Mouse (Mus musculus) spleen, adult 2 months (tissue): ENCODE data around the gene Tmem120a. TPM values are rescaled to one million over a fixed set of nuclear protein-coding genes. Genes with fewer than 3 reads are reported as not detected.

ENCODE experiments used
- DNase-seq, 2 experiments: peaks; one replicate each; pipeline versions ENCODE4 v3.0.0 to v3.0.0-alpha.2; 2012 to 2021; ENCODE audit warnings: low spot score in 2 of 2, low read depth in 1 of 2
- H3K27ac ChIP-seq: fragments of 200-500 bp; 2 replicates; pipeline ENCODE4 v1.5.1; 2012; ENCODE audit warnings: low read length, inconsistent platforms; ENCODE audit not compliant: insufficient read depth
- H3K27me3 ChIP-seq: fragments of 200-500 bp; 2 replicates; pipeline ENCODE4 v1.6.1; 2012; ENCODE audit warnings: mild to moderate bottlenecking, moderate library complexity, low read length, inconsistent platforms; ENCODE audit not compliant: control insufficient read depth, insufficient read depth
- H3K36me3 ChIP-seq: fragments of 200-500 bp; 2 replicates; pipeline ENCODE4 v1.6.1; 2012; ENCODE audit warnings: mild to moderate bottlenecking, low read length, inconsistent platforms; ENCODE audit not compliant: control insufficient read depth, insufficient read depth
- H3K4me1 ChIP-seq: fragments of 200-500 bp; 2 replicates; pipeline ENCODE4 v1.6.1; 2011; ENCODE audit warnings: inconsistent platforms; ENCODE audit not compliant: control insufficient read depth, insufficient read depth, insufficient read length
- H3K4me3 ChIP-seq: fragments of 200-500 bp; 2 replicates; pipeline ENCODE4 v1.5.1; 2011; ENCODE audit warnings: mild to moderate bottlenecking, inconsistent platforms; ENCODE audit not compliant: insufficient read depth, insufficient read length; ENCODE audit errors: extremely low read depth
- CTCF ChIP-seq: fragments of 200-500 bp; IDR thresholded peaks from 2 replicates; pipeline ENCODE4 v1.5.1; 2011; ENCODE audit warnings: mild to moderate bottlenecking, inconsistent platforms; ENCODE audit not compliant: insufficient read depth, insufficient read length, insufficient replicate concordance; ENCODE audit errors: extremely low read depth
- POLR2A ChIP-seq: fragments of 200-500 bp; IDR thresholded peaks from 2 replicates; pipeline ENCODE4 v1.6.1; 2011; ENCODE audit warnings: low read depth, low read length, inconsistent platforms
- WGBS: fragments of 180-500 bp; shearing (Covaris S2); methylation state at CpG from one replicate; pipeline ENCODE4 v1.1.7; 2018; 5-methylcytosine and 5-hydroxymethylcytosine counted together
- polyA plus RNA-seq: library from polyadenylated mRNA; depleted of rRNA; stranded (reverse); fragments of >200 nt; gene quantifications from 2 replicates; pipeline ENCODE4 v1.2.3, GENCODE M21; 2012

Tmem120a gene
- polyA plus RNA-seq, 1 experiment: 16.1 TPM

GRCm38 (mm10) chr5:135742941-135743740 lies 1.1 kb downstream of the Tmem120a start:
- H3K4me1 ChIP-seq: no peaks in the 10 kb centered on the region; the same call in 1 of the 2 replicates
- no peak overlapping the region for H3K27ac ChIP-seq
- TF ChIP-seq POLR2A (no peak), CTCF (no peak)
- H3K4me3 ChIP-seq: peak overlapping the region; percentile 94
- no peak for DNase-seq
- WGBS: 34% methylated on average over 18 of the region's 18 CpGs
- no peaks in the 10 kb centered on the region; the same call in 1 of the 2 replicates for H3K36me3 ChIP-seq
- no peaks in the 10 kb centered on the region; the same call in 1 of the 2 replicates for H3K27me3 ChIP-seq

DNA sequence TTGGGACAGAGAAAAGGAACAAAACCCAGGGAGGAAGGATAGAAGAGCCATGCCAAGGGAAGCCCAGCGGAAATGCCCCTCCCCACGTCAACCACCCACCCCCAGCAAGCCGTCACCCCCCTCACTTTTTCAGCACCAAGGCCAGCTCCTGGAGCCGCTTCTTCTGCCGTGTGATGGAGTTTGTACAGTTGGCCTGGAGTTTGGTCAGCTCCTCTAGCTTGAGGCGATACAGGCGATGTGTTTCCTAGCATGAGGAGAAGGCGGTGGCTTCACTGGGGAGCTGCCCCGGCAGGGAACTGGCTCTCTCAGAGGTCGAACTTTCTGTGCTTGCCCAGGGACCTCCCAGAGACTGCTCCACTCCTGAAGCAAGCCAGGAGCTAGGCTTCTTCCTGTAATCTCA lies 2.1 kb downstream of the Tmem120a start:
- WGBS: 82% methylated on average over 10 of the region's 10 CpGs
- no peaks in the 10 kb centered on the region; the same call in 1 of the 2 replicates for H3K4me1 ChIP-seq
- no peaks in the 10 kb centered on the region for H3K27me3 ChIP-seq
- TF ChIP-seq POLR2A (no peak), CTCF (no peak)
- H3K4me3 ChIP-seq: no peak overlapping the region
- no peak for DNase-seq
- H3K27ac ChIP-seq: no peak overlapping the region
- no peaks in the 10 kb centered on the region; the same call in 1 of the 2 replicates for H3K36me3 ChIP-seq

GRCm38 (mm10) chr5:135738266-135738665 lies 6.0 kb downstream of the Tmem120a start:
- H3K27me3 ChIP-seq: no peaks in the 10 kb centered on the region
- no peak overlapping the region for H3K4me3 ChIP-seq
- DNase-seq: no peak
- no peaks in the 10 kb centered on the region; the same call in 1 of the 2 replicates for H3K4me1 ChIP-seq
- TF ChIP-seq CTCF (no peak), POLR2A (no peak)
- no peak overlapping the region for H3K27ac ChIP-seq
- H3K36me3 ChIP-seq: peaks cover 26% of the 10 kb centered on the region
- WGBS: 62% methylated on average over 6 of the region's 6 CpGs

- no peaks in the 10 kb centered on the region for H3K27me3 ChIP-seq
- DNase-seq: peak in 1 of 2 experiments; percentile 8
- H3K36me3 ChIP-seq: peaks cover 36% of the 10 kb centered on the region
- H3K27ac ChIP-seq: no peak overlapping the region
- H3K4me1 ChIP-seq: no peaks in the 10 kb centered on the region
- H3K4me3 ChIP-seq: no peak overlapping the region
- TF ChIP-seq CTCF (peak; percentile 40; the same call in 1 of the 2 replicates), POLR2A (no peak)
- WGBS: 85% methylated on average over 7 of the region's 7 CpGs
Measured at GRCm38 (mm10) chr5:135737154-135737553, 7.1 kb downstream of the Tmem120a start.

- no peak for TF ChIP-seq POLR2A
- TF ChIP-seq CTCF: no peak
- Histone ChIP-seq H3K4me1 (no peaks in the 10 kb centered on the region), H3K27me3 (no peaks in the 10 kb centered on the region), H3K36me3 (peaks cover 41% of the 10 kb centered on the region), H3K4me3 (no peak overlapping the region), H3K27ac (no peak overlapping the region)
- DNase-seq: no peak
- 95% methylated on average over 16 of the region's 16 CpGs for WGBS
Measured at GRCm38 (mm10) chr5:135736544-135736943, 7.7 kb downstream of the Tmem120a start.

DNA sequence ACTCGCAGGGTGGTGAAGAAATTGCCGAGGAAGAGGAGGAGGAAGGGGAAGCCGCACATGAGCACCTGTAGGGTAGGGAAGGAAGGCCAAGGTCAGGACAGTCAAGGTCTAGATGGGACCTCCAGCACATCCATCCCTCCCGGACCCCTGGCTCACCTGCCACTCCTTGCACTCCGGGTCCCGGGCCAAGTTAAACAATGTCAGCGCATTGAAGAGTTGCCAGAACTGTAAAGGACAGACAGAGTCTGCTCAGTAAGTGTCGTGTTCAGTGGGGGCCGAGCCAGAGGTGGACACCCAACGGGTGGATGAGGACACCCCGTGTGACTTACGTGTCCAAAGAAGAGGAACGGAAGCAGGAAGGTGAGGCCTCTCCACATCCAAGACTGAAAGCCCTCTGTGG lies 8.5 kb downstream of the Tmem120a start:
- no peaks in the 10 kb centered on the region for H3K4me1 ChIP-seq
- WGBS: 91% methylated on average over 13 of the region's 13 CpGs
- no peaks in the 10 kb centered on the region for H3K27me3 ChIP-seq
- no peak for DNase-seq
- no peak overlapping the region for H3K27ac ChIP-seq
- TF ChIP-seq POLR2A (no peak), CTCF (no peak)
- H3K36me3 ChIP-seq: peaks cover 49% of the 10 kb centered on the region
- H3K4me3 ChIP-seq: no peak overlapping the region
